Mouse (Mus musculus) heart, postnatal 10 days (tissue): ENCODE measurements at regions not wholly inside any gene's neighbourhood (a gene's known extent, or its start where the extent isn't known, plus 50 kb on each side); places are given as distances from the start of the nearest gene placed in this dataset.

ENCODE experiments used
- DNase-seq, 2 experiments: peaks; one replicate each; pipeline ENCODE4 v3.0.0; 2021
- intact Hi-C: fragments of 180-260 bp; cut with DNase I; formaldehyde crosslinking; loops from one replicate; pipeline ENCODE4 v1.15.1; 2025

- DNase-seq: no peak
Observed at GRCm38 (mm10) chr2:28348453-28348852, 98.1 kb upstream of the Ppp1r26 start.

DNA sequence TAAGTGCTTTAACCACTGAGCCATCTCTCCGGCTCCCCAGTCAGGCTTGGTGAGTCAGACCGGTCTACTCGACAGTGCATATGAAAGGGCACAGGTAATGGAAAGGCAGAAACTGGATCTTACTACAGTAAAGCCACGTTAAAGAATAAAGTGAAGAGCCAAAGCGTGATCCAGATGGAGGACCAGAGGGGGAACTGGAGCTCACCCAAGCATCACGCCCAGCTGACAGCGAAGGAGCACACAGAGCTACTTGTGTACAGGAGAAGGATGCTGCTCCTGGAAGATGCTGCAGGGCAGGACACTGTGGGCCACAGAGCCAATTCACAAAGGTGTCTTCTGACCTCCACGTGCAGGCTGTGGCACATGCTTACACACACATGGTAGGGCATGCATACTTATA lies 96.7 kb upstream of the Ppp1r26 start:
- intact Hi-C loops: no loop called here
- DNase-seq: no peak

More at GRCm38 (mm10) chr2:28348453-28348852, 98.1 kb upstream of the Ppp1r26 start:
- intact Hi-C loops: no loop called here

- intact Hi-C loops: no loop called here
- DNase-seq: no peak
Observed at GRCm38 (mm10) chr2:28351445-28351844, 95.2 kb upstream of the Ppp1r26 start.

- intact Hi-C loops: no loop called here
Observed at GRCm38 (mm10) chr2:28352903-28353302, 93.7 kb upstream of the Ppp1r26 start.

DNA sequence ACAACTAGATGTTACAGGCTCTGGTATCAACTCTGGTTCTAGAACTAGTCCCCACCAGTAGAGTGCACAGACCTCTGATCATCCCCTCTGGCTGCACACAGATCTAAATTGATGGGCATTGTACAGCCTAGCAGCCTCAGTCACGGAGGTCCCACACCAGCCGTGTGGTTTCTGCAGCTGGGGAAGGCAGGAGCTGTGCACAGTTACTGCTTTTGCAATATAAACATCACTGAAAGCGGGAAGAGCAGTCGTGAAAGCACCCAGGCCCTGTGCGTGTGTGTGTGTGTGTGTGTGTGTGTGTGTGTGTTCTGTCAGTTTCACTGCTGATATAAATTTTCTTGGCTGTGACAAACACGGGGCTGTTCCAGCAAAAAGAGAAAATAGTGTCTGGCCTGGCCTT lies 84.4 kb upstream of the Ppp1r26 start:
- intact Hi-C loops: no loop called here
- no peak for DNase-seq

More at GRCm38 (mm10) chr2:28352903-28353302, 93.7 kb upstream of the Ppp1r26 start:
- DNase-seq: no peak

DNA sequence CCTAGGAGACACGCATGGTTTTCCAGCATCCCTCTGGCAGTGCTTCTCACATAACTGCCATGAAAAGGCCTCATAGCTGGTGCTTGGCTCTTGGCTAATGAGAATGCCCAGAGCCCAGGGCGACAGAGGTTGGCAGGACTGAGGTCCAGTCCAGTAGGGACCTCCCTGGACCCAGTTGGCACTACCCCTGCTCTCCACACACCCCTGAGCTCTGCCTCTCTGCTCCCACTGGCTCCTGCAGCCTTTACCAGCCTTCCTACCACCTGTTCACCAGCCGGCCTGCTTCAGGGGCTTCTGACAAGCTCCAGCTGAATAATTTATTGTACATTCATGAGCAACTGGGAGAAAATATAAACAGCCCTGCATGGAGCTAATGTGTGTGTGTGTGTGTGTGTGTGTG lies 82.0 kb upstream of the Ppp1r26 start:
- intact Hi-C loops: no loop called here
- no peak for DNase-seq

- intact Hi-C loops: no loop called here
- no peak for DNase-seq
Observed at GRCm38 (mm10) chr2:28365756-28366155, 80.8 kb upstream of the Ppp1r26 start.

- intact Hi-C loops: loop anchor here (1.0 to 5.0 kb wide), 3 partner anchors 44 to 171 kb away; no protein-coding TSS in a partner anchor
Observed at GRCm38 (mm10) chr2:28374838-28375237, 71.8 kb upstream of the Ppp1r26 start.

DNA sequence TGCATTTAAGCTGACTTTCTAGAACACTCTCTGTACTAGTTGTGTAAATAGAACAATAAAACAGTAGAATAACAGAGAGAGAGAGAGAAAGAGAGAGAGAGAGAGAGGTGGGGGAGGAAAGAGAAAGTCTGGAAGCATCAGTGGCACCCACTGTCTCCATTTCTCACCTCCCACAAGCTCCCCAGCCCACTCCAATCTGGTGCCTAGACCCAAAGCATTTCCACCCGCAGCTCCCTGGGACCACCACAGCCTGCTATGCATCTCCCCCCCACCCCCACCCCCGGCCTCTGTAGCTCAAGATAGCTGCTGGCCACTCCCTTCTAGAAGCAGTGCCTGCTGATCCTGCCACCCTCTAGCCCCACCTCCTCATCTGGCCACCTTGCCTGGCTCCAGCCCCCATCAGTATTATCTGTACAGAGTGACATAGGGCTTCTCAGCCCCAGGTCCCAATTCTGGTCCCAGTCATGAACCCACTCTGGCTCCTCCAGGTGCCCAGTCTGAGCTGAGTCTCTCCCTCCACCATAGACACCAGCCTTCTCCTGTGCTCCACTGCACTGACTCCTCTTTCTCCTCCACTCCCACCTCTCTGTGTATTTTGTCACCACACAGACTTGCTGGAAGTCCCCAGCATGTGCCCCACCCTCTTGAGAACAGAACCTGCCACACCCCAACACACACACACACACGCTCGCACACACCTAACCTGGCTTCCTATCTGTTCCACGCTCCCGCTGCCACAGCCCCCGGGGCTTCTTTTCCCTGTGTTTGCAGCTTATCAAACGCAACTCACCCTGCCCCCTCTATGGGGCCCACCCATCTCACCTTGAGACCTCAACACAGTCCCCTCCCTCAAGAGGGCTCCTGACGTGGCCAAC lies 68.4 kb upstream of the Ppp1r26 start:
- intact Hi-C loops: no loop called here
- DNase-seq: no peak

More at GRCm38 (mm10) chr2:28374838-28375237, 71.8 kb upstream of the Ppp1r26 start:
- peak; percentile 62 to 81 for DNase-seq

- DNase-seq: no peak
- intact Hi-C loops: no loop called here
Observed at GRCm38 (mm10) chr2:28382051-28382802, 64.4 kb upstream of the Ppp1r26 start.

DNA sequence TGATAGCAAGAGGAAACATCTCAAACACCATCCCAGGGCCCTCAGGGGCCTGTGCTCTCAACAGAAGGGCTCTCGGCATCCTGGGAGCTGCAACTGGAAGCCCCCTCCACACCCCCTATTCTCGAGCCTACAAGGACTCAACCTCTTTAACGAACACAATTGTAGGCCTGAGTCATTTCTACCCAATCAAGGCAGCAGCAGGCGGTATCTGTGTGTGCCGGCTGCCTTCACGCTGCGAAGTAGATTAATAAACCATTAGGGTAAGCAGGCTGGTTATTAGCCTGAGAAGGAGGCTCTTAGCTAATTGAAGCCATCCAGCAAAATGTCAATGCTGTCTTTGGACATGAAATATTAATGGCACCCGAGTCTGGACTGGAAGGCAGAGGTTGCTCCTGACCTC lies 61.7 kb upstream of the Ppp1r26 start:
- intact Hi-C loops: no loop called here
- DNase-seq: no peak

DNA sequence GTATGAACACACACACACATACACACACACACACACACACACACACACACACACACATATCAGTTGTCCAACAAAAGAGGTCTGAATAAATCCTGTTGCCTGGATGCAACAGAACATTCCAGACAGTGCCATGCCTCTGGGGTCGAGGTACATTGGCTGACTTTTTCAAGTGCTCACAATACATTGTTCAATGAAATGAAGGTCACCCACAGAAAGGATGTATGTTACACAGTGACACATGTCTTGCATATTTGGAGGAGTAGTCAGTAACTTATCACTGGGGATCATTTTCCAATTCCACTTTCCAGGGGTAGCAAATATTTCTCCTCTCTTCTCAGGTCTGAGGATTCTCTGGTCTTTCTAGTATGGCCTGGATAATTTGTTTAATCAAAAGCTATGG lies 59.8 kb upstream of the Ppp1r26 start:
- intact Hi-C loops: no loop called here
- DNase-seq: no peak

- DNase-seq: peak; percentile 57 to 61
- intact Hi-C loops: no loop called here
Observed at GRCm38 (mm10) chr2:28387422-28387836, 59.2 kb upstream of the Ppp1r26 start.

DNA sequence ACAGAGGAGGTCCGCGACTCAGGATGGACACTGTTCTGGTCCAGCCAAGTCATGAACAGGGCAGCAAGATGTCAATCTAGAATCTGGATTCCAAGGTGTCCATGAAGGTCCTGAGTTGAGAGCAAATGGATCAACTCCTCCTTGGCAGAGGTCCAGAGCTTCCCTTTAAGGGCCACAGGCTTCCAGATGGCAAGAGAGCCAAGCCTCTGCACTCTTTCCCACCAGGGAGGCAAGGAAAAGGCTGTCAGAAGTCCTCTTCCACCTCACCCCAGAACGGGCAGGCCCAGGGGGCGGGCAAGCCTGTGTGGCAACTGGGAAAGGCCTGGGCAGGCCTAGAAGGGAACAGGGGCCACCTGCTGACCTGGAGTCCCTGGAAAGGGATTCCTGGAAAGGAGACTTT lies 58.7 kb upstream of the Ppp1r26 start:
- intact Hi-C loops: no loop called here
- DNase-seq: peak in 1 of 2 experiments; percentile 15

- DNase-seq: no peak
- intact Hi-C loops: no loop called here
Observed at GRCm38 (mm10) chr2:28389703-28390102, 56.9 kb upstream of the Ppp1r26 start.

DNA sequence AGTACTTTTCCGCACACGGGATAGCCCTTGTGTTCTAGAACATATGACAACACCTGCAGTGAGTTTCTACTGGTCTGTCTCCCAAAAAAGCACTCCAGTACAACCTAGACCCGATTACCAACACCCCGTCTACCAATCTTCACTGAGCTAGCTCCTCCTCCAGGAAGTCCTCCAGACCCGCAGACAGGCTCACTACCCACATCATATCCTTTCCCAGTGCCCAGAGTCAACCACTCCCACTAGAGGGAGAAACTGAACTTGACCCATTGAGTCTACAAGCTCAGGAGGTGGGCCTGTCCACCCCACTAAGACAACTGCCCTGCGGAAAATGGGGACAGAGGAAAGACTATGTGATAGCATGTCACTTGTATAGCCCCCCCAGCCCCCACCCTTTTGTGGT lies 51.2 kb upstream of the Ppp1r26 start:
- intact Hi-C loops: no loop called here

More for the DNA sequence above, 51.2 kb upstream of the Ppp1r26 start:
- DNase-seq: no peak
